Mouse (Mus musculus) limb, embryonic 14.5 days (tissue): ENCODE measurements around the gene Gsdma2. TPM values are rescaled to one million over a fixed set of nuclear protein-coding genes. Genes with fewer than 3 reads are reported as not detected.
"Not testable (repeated sequence)": the region's sequence is repeated elsewhere in the genome, so short reads cannot be mapped to it uniquely, and the experiment has no call there.

Source experiments
- ATAC-seq: fragments of 200-750 bp; cut with Nextera tagmentation; 2 replicates; pipeline ENCODE4 v1.8.0; 2017; ENCODE audit warnings: low read depth, moderate number of reproducible peaks, moderate TSS enrichment; ENCODE audit not compliant: low FRiP score
- DNase-seq: peaks from one replicate; pipeline ENCODE4 v3.0.0-alpha.2; 2015; ENCODE audit warnings: low spot score
- H3K27ac ChIP-seq: fragments of 300-500 bp; sonication (generic); replicated peaks from 2 replicates; pipeline ENCODE4 v1.5.1; 2014; ENCODE audit warnings: low read depth, mild to moderate bottlenecking, low read length, moderate library complexity, mixed read lengths
- H3K27me3 ChIP-seq: fragments of 300-500 bp; sonication (generic); 2 replicates; pipeline ENCODE4 v1.6.1; 2014; ENCODE audit warnings: low read length, mixed read lengths; ENCODE audit not compliant: control insufficient read depth, insufficient read depth
- H3K36me3 ChIP-seq: fragments of 300-500 bp; sonication (generic); 2 replicates; pipeline ENCODE4 v1.6.1; 2014; ENCODE audit warnings: mild to moderate bottlenecking, low read length, moderate library complexity, mixed read lengths; ENCODE audit not compliant: control insufficient read depth, insufficient read depth
- H3K4me1 ChIP-seq: fragments of 300-500 bp; sonication (generic); 2 replicates; pipeline ENCODE4 v1.6.1; 2014; ENCODE audit warnings: antibody characterized with exemption, low read length, mixed read lengths; ENCODE audit not compliant: control insufficient read depth, insufficient read depth
- H3K4me2 ChIP-seq: fragments of 300-500 bp; sonication (generic); replicated peaks from 2 replicates; pipeline ENCODE4 v1.6.1; 2014; ENCODE audit warnings: low read depth, mild to moderate bottlenecking, low read length, moderate library complexity; ENCODE audit not compliant: severe bottlenecking
- H3K4me3 ChIP-seq: fragments of 300-500 bp; sonication (generic); replicated peaks from 2 replicates; pipeline ENCODE4 v1.5.1; 2014; ENCODE audit warnings: low read length
- H3K9ac ChIP-seq: fragments of 300-500 bp; sonication (generic); 2 replicates; pipeline ENCODE4 v1.6.1; 2014; ENCODE audit warnings: mild to moderate bottlenecking, low read depth, low read length, moderate library complexity; ENCODE audit not compliant: severe bottlenecking
- H3K9me3 ChIP-seq: fragments of 300-500 bp; sonication (generic); 2 replicates; pipeline ENCODE4 v1.6.1; 2016; ENCODE audit warnings: low read length; ENCODE audit not compliant: control insufficient read depth
- POLR2A ChIP-seq: fragments of 200-500 bp; IDR thresholded peaks from 2 replicates; pipeline ENCODE4 v1.8.0; 2012; ENCODE audit warnings: inconsistent platforms, mild to moderate bottlenecking, moderate library complexity, borderline replicate concordance; ENCODE audit not compliant: insufficient read depth, insufficient read length; ENCODE audit errors: extremely low read depth
- WGBS: fragments of 180-500 bp; shearing (Covaris S2); extraction: QIAGEN DNeasy Blood & Tissue Kit; methylation state at CpG from one replicate; pipeline ENCODE4 v1.1.7; 2014; 5-methylcytosine and 5-hydroxymethylcytosine counted together
- polyA plus RNA-seq, 2 experiments: library from polyadenylated mRNA; depleted of rRNA in 1 of 2; stranded (reverse) in 1 of 2; unstranded in 1 of 2; fragments of >200 nt; fragmentation: Nextera tagmentation in 1 of 2; extraction: Ambion mirVana in 1 of 2; gene quantifications; 2 replicates each; pipeline versions ENCODE4 v1.2.1 to v1.2.3; 2012 to 2014

Gene Gsdma2
- polyA plus RNA-seq, 2 experiments: not detected

DNA sequence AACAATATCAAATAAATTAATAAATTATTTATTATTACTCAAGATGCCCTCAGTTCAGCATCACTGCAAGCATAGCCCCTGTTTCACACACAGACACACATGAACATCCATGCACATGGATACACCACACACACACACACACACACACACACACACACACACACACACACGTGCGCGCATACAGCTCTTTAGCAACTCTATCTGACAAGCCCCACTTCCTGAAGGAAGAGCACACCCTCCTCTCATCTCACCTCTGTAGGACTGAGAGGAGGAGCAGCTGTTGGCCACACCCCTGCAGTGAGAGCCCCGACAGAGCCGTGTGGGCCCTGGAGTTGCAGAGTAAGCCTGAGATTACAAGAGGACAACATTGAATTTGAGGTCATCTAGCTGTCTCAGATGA lies 6.5 kb upstream of the Gsdma2 start:
- Histone ChIP-seq H3K4me1 (no peaks in the 10 kb centered on the region), H3K4me3 (no peak overlapping the region), H3K9ac (no peak overlapping the region), H3K9me3 (no peaks in the 10 kb centered on the region), H3K27me3 (no peaks in the 10 kb centered on the region), H3K36me3 (no peaks in the 10 kb centered on the region), H3K27ac (no peak overlapping the region), H3K4me2 (no peak overlapping the region)
- no peak for TF ChIP-seq POLR2A
- 61% methylated on average over 5 of the region's 5 CpGs for WGBS
- ATAC-seq (no peak), DNase-seq (no peak)

DNA sequence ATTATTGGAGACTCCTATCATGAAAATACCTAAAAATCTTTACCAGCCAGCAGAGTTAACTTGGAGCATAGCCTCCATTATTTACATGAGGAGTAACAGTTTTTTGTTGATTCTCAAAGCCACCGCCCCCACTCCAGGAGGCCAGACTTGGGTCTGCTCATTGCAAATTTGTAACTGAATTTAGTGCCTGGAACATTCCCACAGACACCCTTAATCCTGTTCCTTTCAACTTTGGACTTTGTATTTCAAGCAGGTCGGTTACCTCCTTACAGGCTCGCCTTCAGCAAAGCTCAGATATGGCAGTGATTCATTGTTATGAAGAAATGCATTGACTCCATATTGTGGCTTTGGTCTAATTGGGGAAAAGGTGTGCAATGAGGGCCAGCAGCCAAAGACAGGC lies 1.8 kb upstream of the Gsdma2 start:
- 80% methylated on average over 3 of the region's 3 CpGs for WGBS
- TF ChIP-seq POLR2A: no peak
- H3K4me3 ChIP-seq: no peak overlapping the region

DNA sequence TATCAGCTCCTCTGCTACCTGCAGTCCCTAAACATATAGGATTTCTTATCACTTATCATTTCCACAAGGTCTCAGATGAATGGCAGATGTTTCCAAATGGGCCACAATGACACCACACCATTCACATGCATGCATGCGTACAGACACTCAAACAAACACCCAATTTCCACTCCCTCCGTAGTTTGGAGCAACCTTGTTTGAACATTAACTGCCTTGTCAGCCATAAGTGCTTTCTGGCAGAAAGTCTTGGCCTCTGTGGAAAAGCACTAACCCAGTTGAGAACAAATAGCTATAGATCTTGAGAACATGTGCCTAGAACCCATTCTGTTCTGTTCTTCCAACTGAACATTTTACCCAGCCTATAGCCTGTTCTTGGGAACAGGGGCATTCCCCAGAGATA lies 613 bp upstream of the Gsdma2 start:
- Histone ChIP-seq H3K4me1 (no peaks in the 10 kb centered on the region), H3K4me3 (no peak overlapping the region), H3K27me3 (no peaks in the 10 kb centered on the region), H3K9ac (no peak overlapping the region), H3K27ac (no peak overlapping the region), H3K9me3 (no peaks in the 10 kb centered on the region), H3K36me3 (no peaks in the 10 kb centered on the region), H3K4me2 (no peak overlapping the region)
- ATAC-seq: no peak
- 74% methylated on average over 2 of the region's 2 CpGs for WGBS
- no peak for TF ChIP-seq POLR2A
- DNase-seq: no peak

More for the DNA sequence above, 1.8 kb upstream of the Gsdma2 start:
- Histone ChIP-seq H3K36me3 (no peaks in the 10 kb centered on the region), H3K4me1 (no peaks in the 10 kb centered on the region), H3K9me3 (no peaks in the 10 kb centered on the region), H3K9ac (no peak overlapping the region), H3K27me3 (no peaks in the 10 kb centered on the region), H3K4me2 (no peak overlapping the region), H3K27ac (no peak overlapping the region)
- ATAC-seq (no peak), DNase-seq (no peak)

DNA sequence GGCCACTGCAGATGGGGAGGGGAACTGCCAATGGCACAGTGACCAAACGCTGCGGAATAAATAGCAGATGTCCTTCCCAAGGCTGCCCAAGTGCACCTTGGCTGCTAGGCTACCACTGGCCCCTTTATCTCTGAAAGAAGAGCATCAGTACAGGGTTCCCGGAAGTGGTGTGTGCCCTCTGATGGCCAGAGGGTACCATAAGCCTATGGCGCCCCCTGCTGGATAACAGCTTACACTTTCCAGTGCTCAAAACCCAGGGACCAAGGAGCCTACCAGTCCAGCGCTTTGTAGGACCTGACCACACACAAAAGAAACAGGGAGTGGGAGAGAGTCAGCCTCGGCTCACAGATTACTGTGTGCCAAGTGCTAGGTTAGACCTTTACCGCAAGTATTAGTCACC lies 8.5 kb downstream of the Gsdma2 start:
- not testable (repeated sequence) for H3K27ac ChIP-seq, DNase-seq, H3K4me1 ChIP-seq, ATAC-seq, H3K4me3 ChIP-seq, H3K36me3 ChIP-seq, H3K9ac ChIP-seq, H3K27me3 ChIP-seq, H3K9me3 ChIP-seq, H3K4me2 ChIP-seq
- 9% methylated on average over 6 of the region's 7 CpGs for WGBS

DNA sequence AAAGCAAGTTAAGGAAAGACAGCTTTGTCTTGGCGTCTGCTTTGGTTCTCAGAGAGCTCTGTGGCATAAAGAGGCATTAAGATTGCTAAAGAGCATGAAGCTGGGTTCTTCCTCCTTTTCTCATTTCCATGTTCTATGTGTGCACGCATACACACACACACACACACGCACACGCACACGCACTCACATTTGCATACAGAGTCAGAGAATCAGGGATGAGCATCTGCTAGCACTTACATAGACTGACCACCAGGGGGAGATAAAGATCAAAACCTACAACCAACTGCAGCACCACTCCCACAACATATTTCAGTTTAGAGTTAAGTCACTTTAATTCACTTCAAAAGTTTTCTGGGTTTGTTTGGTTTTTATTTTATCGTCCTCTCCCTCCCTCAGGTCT lies 14.0 kb downstream of the Gsdma2 start:
- H3K4me1 ChIP-seq: no peaks in the 10 kb centered on the region
- H3K27me3 ChIP-seq: no peaks in the 10 kb centered on the region
- TF ChIP-seq POLR2A: no peak
- H3K9ac ChIP-seq: no peak overlapping the region
- no peaks in the 10 kb centered on the region for H3K9me3 ChIP-seq
- WGBS: 8% methylated on average over 6 of the region's 6 CpGs
- H3K36me3 ChIP-seq: no peaks in the 10 kb centered on the region
- no peak overlapping the region for H3K27ac ChIP-seq
- DNase-seq (peak; percentile 77), ATAC-seq (no peak)
- no peak overlapping the region for H3K4me2 ChIP-seq
- H3K4me3 ChIP-seq: no peak overlapping the region

DNA sequence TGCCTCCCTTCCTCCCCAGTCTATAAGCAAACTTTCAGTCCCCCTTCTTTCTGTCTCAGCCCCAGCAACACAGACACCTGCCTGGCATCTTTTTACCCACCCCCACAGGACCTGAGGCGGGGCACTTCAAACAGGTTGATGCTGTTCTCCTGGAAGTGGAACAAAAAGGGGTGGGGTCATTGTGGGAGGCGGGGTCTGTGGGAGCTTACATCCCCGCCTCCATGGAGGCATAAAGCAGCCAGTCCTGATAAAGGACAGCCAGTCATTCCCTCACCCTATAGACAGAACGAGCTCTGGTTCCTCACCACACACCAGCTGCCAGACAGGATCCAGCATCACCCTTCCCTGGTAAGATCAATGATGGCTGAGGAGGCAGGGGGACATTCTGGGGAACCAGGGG lies 17.5 kb downstream of the Gsdma2 start, which contains the start of gene Gsdma:
TSS of gene Gsdma (plus strand) at position 261 of the 400 bp plus-strand sequence.
- Histone ChIP-seq H3K27ac (no peak within 1 kb of the TSS), H3K4me3 (no peak within 1 kb of the TSS), H3K9ac (no peak within 1 kb of the TSS), H3K4me2 (no peak within 1 kb of the TSS), H3K27me3 (0 out of 2 replicates have a peak, but pooled peaks cover 14% of the 10 kb centered on the region), H3K9me3 (no peaks in the 10 kb centered on the region), H3K36me3 (no peaks in the 10 kb centered on the region), H3K4me1 (no peaks in the 10 kb centered on the region)
- 23% methylated on average over 4 of the region's 4 CpGs for WGBS
- TF ChIP-seq POLR2A: no peak
- no peak for DNase-seq
- ATAC-seq: no peak
